ENCODE assay signal across 9 mouse cellular contexts in genomic region chr16:87249903-87250302, GRCm38 (mm10).
DNase-seq lines count a peak whose midpoint lies in the region; ATAC-seq and TF ChIP-seq lines count a peak whose summit lies in the region.
"Had no signal": no experiment of that assay in that cellular context is flagged by ENCODE, and none has a peak within 500 bp of the region (broad histone marks: within the 10 kb centered on the region; RNA-seq: fewer than 3 reads in every experiment).

No protein-coding gene starts in this region.

- no peak overlapping the region for H3K9ac ChIP-seq in kidney, embryonic 14.5 days (ENCODE audit: low read depth, low read length)
- no peak overlapping the region for H3K9ac ChIP-seq in CH12.LX (ENCODE audit: insufficient read depth, low read depth)
- no peak overlapping the region for H3K9ac ChIP-seq in heart, postnatal 0 days (replicated peaks; ENCODE audit: low read depth, low read length)
- H3K9ac ChIP-seq: midbrain, embryonic 12.5 days had no signal

- H3K4me3 ChIP-seq in kidney, embryonic 14.5 days (ENCODE audit: low read length) = no peak overlapping the region
- no peak overlapping the region for H3K4me3 ChIP-seq in CH12.LX (replicated peaks in 1 of 3; ENCODE audit: low read depth in 2 of 3, low read length in 2 of 3, poor library complexity in 1 of 3)
- no peak overlapping the region for H3K4me3 ChIP-seq in heart, postnatal 0 days (ENCODE audit: low read depth, low read length)
- H3K4me3 ChIP-seq: midbrain, embryonic 12.5 days had no signal

- in situ Hi-C loops in CH12.LX (cut with MboI; ENCODE audit: low pct_ligation_motif_present, low pct_unique_long_range_greater_than_20kb, low sequenced_read_pairs) = loop anchor here (25.0 kb wide), 5 partner anchors 113 to 838 kb away; no protein-coding TSS in a partner anchor

- no peaks in the 10 kb centered on the region for H3K79me2 ChIP-seq in CH12.LX (replicated peaks; ENCODE audit: control insufficient read depth, extremely low read depth, insufficient read depth, poor library complexity, severe bottlenecking)

- dilution Hi-C loops in CH12.LX (cut with MboI; ENCODE audit: extremely low pct_ligation_motif_present, extremely low pct_unique_long_range_greater_than_20kb, low sequenced_read_pairs) = no loop called here

- no peak for ATAC-seq in kidney, embryonic 14.5 days (ENCODE audit: low FRiP score, low TSS enrichment)
- ATAC-seq in heart, postnatal 0 days (ENCODE audit: insufficient read depth, low read depth) = 0 out of 2 replicates have a peak, but pooled peaks have one; percentile 29
- peak; percentile 87 for ATAC-seq in megakaryocyte progenitor cell, adult 5-6 weeks (replicated peaks; ENCODE audit: poor library complexity)

- DNase-seq in kidney, adult 11 months = peak; percentile 36
- DNase-seq in CH12.LX (ENCODE audit: extremely low read depth) (peak; percentile 71), NIH3T3 (ENCODE audit: low read depth) (peak; percentile 69)
- peak; percentile 65 for DNase-seq in heart, postnatal 0 days (ENCODE audit: low spot score)
- DNase-seq in gastrocnemius, postnatal 25 days = no peak
- DNase-seq in gastrocnemius, postnatal 10 days = no peak

- no peak overlapping the region for H3K4me2 ChIP-seq in kidney, embryonic 14.5 days (replicated peaks; ENCODE audit: low read depth, low read length)
- H3K4me2 ChIP-seq in CH12.LX (ENCODE audit: insufficient read depth, low read depth, poor library complexity, severe bottlenecking) = peak overlapping the region; percentile 42; the same call in 1 of the 2 replicates
- no peak overlapping the region for H3K4me2 ChIP-seq in heart, postnatal 0 days (ENCODE audit: low read depth, low read length)
- H3K4me2 ChIP-seq: midbrain, embryonic 12.5 days had no signal

- WGBS in kidney, embryonic 14.5 days = 31% methylated on average over 7 of the region's 7 CpGs
- WGBS in heart, postnatal 0 days = 27% methylated on average over 7 of the region's 7 CpGs

- no peak for TF ChIP-seq POLR2A in CH12.LX (IDR thresholded peaks at IDR 0.05; ENCODE audit: low read depth, low read length)

- peak; percentile 77 for TF ChIP-seq RAD21 in CH12.LX (IDR thresholded peaks at IDR 0.05; ENCODE audit: low read depth, low read length)

- H3K36me3 ChIP-seq in kidney, embryonic 14.5 days (ENCODE audit: control insufficient read depth, insufficient read depth, low read length) = no peaks in the 10 kb centered on the region
- H3K36me3 ChIP-seq in CH12.LX (replicated peaks in 1 of 2; ENCODE audit: control insufficient read depth in 1 of 2, insufficient read depth in 1 of 2, low read length in 1 of 2) = no peaks in the 10 kb centered on the region
- no peaks in the 10 kb centered on the region for H3K36me3 ChIP-seq in heart, postnatal 0 days (replicated peaks; ENCODE audit: control insufficient read depth, insufficient read depth, low read length)
- H3K36me3 ChIP-seq: midbrain, embryonic 12.5 days had no signal

- H3K4me1 ChIP-seq in kidney, embryonic 14.5 days (ENCODE audit: control insufficient read depth, insufficient read depth, low read length) = 0 out of 2 replicates have a peak, but pooled peaks cover 3% of the 10 kb centered on the region
- H3K4me1 ChIP-seq in CH12.LX (ENCODE audit: control insufficient read depth in 1 of 2, insufficient read depth in 2 of 2) = peaks cover 0 to 16% of the 10 kb centered on the region in 2 experiments; a peak in 3 of 4 replicates
- H3K4me1 ChIP-seq in heart, postnatal 0 days (ENCODE audit: control insufficient read depth, insufficient read depth) = peaks cover 4% of the 10 kb centered on the region; the same call in 1 of the 2 replicates
- H3K4me1 ChIP-seq: midbrain, embryonic 12.5 days had no signal

- H3K27me3 ChIP-seq in kidney, embryonic 14.5 days (ENCODE audit: control insufficient read depth, insufficient read depth, low read length) = no peaks in the 10 kb centered on the region
- no peaks in the 10 kb centered on the region for H3K27me3 ChIP-seq in CH12.LX (replicated peaks)
- no peaks in the 10 kb centered on the region for H3K27me3 ChIP-seq in heart, postnatal 0 days (ENCODE audit: control insufficient read depth, insufficient read depth, low read length)
- H3K27me3 ChIP-seq: midbrain, embryonic 12.5 days had no signal

- peak; percentile 72 to 89 for TF ChIP-seq CTCF in CH12.LX (conservative IDR thresholded peaks at IDR 0.05 in 1 of 2, IDR thresholded peaks at IDR 0.05 in 1 of 2; ENCODE audit: low read depth in 2 of 2, low read length in 2 of 2)
- TF ChIP-seq CTCF in heart, postnatal 0 days (IDR thresholded peaks at IDR 0.05; ENCODE audit: low read depth) = peak; percentile 68

- H3K27ac ChIP-seq in kidney, embryonic 14.5 days (ENCODE audit: low read depth, low read length) = no peak overlapping the region
- H3K27ac ChIP-seq in CH12.LX (ENCODE audit: insufficient read depth, low read depth) = no peak overlapping the region
- H3K27ac ChIP-seq in heart, postnatal 0 days (ENCODE audit: low read depth) = peak overlapping the region; percentile 15
- H3K27ac ChIP-seq: midbrain, embryonic 12.5 days had no signal

- TF ChIP-seq EP300 in CH12.LX (IDR thresholded peaks at IDR 0.05; ENCODE audit: low read length) = no peak
- TF ChIP-seq EP300 in heart, postnatal 0 days (IDR thresholded peaks at IDR 0.05; ENCODE audit: low read depth) = no peak

- H3K9me3 ChIP-seq in kidney, embryonic 14.5 days (ENCODE audit: control insufficient read depth, low read length) = no peaks in the 10 kb centered on the region
- no peaks in the 10 kb centered on the region for H3K9me3 ChIP-seq in CH12.LX (replicated peaks; ENCODE audit: low read length)
- no peaks in the 10 kb centered on the region for H3K9me3 ChIP-seq in heart, postnatal 0 days (replicated peaks; ENCODE audit: control insufficient read depth, low read length)
- H3K9me3 ChIP-seq: midbrain, embryonic 12.5 days had no signal

TF ChIP-seq in CH12.LX, 34 proteins besides CTCF, POLR2A, EP300 and RAD21:
- TF ChIP-seq CHD1 (IDR thresholded peaks at IDR 0.05; ENCODE audit: low read depth, low read length) (no peak), PAX5 (IDR thresholded peaks at IDR 0.05; ENCODE audit: low read length) (no peak), CHD2 (IDR thresholded peaks at IDR 0.05; ENCODE audit: low read length) (no peak), SIN3A (IDR thresholded peaks at IDR 0.05; ENCODE audit: low read length) (no peak), BHLHE40 (IDR thresholded peaks at IDR 0.05; ENCODE audit: low read depth, low read length) (no peak), ELF1 (IDR thresholded peaks at IDR 0.05; ENCODE audit: low read depth, low read length) (no peak), ETS1 (conservative IDR thresholded peaks at IDR 0.05; ENCODE audit: low read depth, low read length) (no peak), MYC (IDR thresholded peaks at IDR 0.05; ENCODE audit: low read depth, low read length) (no peak), JUND (conservative IDR thresholded peaks at IDR 0.05; ENCODE audit: low read depth, low read length) (no peak), GABPA (IDR thresholded peaks at IDR 0.05; ENCODE audit: insufficient replicate concordance, low read depth, low read length) (no peak), TCF12 (IDR thresholded peaks at IDR 0.05; ENCODE audit: low read depth, low read length) (0 out of 2 replicates have a peak, but pooled peaks have one; percentile 31), USF2 (conservative IDR thresholded peaks at IDR 0.05; ENCODE audit: low read depth, low read length) (no peak), POLR2AphosphoS2 (IDR thresholded peaks at IDR 0.05; ENCODE audit: low read depth, low read length) (no peak), IRF4 (IDR thresholded peaks at IDR 0.05; ENCODE audit: low read depth, low read length) (peak; percentile 40; the same call in 1 of the 2 replicates), JUN (IDR thresholded peaks at IDR 0.05; ENCODE audit: insufficient read depth, low read depth, low read length) (no peak), SMC3 (IDR thresholded peaks at IDR 0.05; ENCODE audit: low read depth, low read length) (peak; percentile 67), NRF1 (IDR thresholded peaks at IDR 0.05; ENCODE audit: low read depth, low read length) (no peak), E2F4 (IDR thresholded peaks at IDR 0.05; ENCODE audit: insufficient replicate concordance, low read depth, low read length) (no peak), ZKSCAN1 (IDR thresholded peaks at IDR 0.05; ENCODE audit: borderline replicate concordance, low read depth, low read length) (no peak), TBP (conservative IDR thresholded peaks at IDR 0.05; ENCODE audit: low read depth, low read length) (no peak), MAFK (IDR thresholded peaks at IDR 0.05; ENCODE audit: insufficient replicate concordance, low read length) (no peak), NELFE (IDR thresholded peaks at IDR 0.05; ENCODE audit: low read depth, low read length) (no peak), ZC3H11A (IDR thresholded peaks at IDR 0.05; ENCODE audit: low read depth, low read length) (peak; percentile 18; the same call in 1 of the 2 replicates), MAZ (IDR thresholded peaks at IDR 0.05; ENCODE audit: low read depth, low read length) (no peak), RCOR1 (conservative IDR thresholded peaks at IDR 0.05; ENCODE audit: low read depth, low read length) (no peak), HCFC1 (IDR thresholded peaks at IDR 0.05; ENCODE audit: low read depth, low read length) (no peak), MXI1 (IDR thresholded peaks at IDR 0.05; ENCODE audit: low read depth, low read length) (no peak), USF1 (IDR thresholded peaks at IDR 0.05; ENCODE audit: low read depth, low read length) (no peak), MAX (IDR thresholded peaks at IDR 0.05; ENCODE audit: low read length) (no peak), ZNF384 (IDR thresholded peaks at IDR 0.05; ENCODE audit: low read depth, low read length) (peak; percentile 85), ZMIZ1 (IDR thresholded peaks at IDR 0.05; ENCODE audit: low read depth, low read length) (no peak), KAT2A (IDR thresholded peaks at IDR 0.05; ENCODE audit: insufficient replicate concordance, low read length) (no peak), UBTF (IDR thresholded peaks at IDR 0.05; ENCODE audit: low read depth, low read length) (no peak), MEF2A (IDR thresholded peaks at IDR 0.05; ENCODE audit: borderline replicate concordance, low read depth, low read length) (peak; percentile 15; the same call in 1 of the 2 replicates)

Comparison
In these comparisons a context has a peak if more than half of its experiments do, and no peak if none do; other contexts are left out.
1. DNase-seq: peak in kidney, adult 11 months (single experiment), CH12.LX (single experiment), NIH3T3 (single experiment) and heart, postnatal 0 days (single experiment); none in gastrocnemius, postnatal 25 days (single experiment) and gastrocnemius, postnatal 10 days (single experiment).